7 mouse cellular contexts compared by ENCODE assay signal in genomic region chr3:30507576-30508295, GRCm38 (mm10). TPM values are rescaled to one million over a fixed set of nuclear protein-coding genes. Genes with fewer than 3 reads are reported as not detected.
DNase-seq lines count a peak whose midpoint lies in the region; ATAC-seq and TF ChIP-seq lines count a peak whose summit lies in the region.

No protein-coding gene starts in this region.

- H3K27ac ChIP-seq in ES-Bruce4 (ENCODE audit: insufficient read depth, low read length) = no peak overlapping the region
- peak overlapping the region; percentile 85 for H3K27ac ChIP-seq in forebrain, embryonic 12.5 days
- peak overlapping the region; percentile 69 for H3K27ac ChIP-seq in hindbrain, embryonic 16.5 days (ENCODE audit: low read depth, low read length)
- H3K27ac ChIP-seq in liver, embryonic 16.5 days (ENCODE audit: low read length) = no peak overlapping the region
- peak overlapping the region; percentile 3; the same call in 1 of the 2 replicates for H3K27ac ChIP-seq in small intestine, adult 2 months (ENCODE audit: insufficient read depth, low read depth, low read length)

- under 1% methylated on average over 41 of the region's 41 CpGs for WGBS in forebrain, embryonic 12.5 days
- 0% methylated on average over 41 of the region's 41 CpGs for WGBS in hindbrain, embryonic 16.5 days
- under 1% methylated on average over 41 of the region's 41 CpGs for WGBS in liver, embryonic 16.5 days (ENCODE audit: insufficient replicate concordance)
- under 1% methylated on average over 41 of the region's 41 CpGs for WGBS in small intestine, adult 2 months

- peak overlapping the region; percentile 69 for H3K4me3 ChIP-seq in ES-Bruce4 (ENCODE audit: low read depth, low read length)
- peak overlapping the region; percentile 69 for H3K4me3 ChIP-seq in forebrain, embryonic 12.5 days (replicated peaks)
- H3K4me3 ChIP-seq in hindbrain, embryonic 16.5 days (ENCODE audit: low read length) = peak overlapping the region; percentile 54
- H3K4me3 ChIP-seq in liver, embryonic 16.5 days (ENCODE audit: low read depth, low read length) = peak overlapping the region; percentile 52
- peak overlapping the region; percentile 65 for H3K4me3 ChIP-seq in small intestine, adult 2 months (ENCODE audit: low read depth, low read length)

- ATAC-seq in forebrain, embryonic 12.5 days (ENCODE audit: low FRiP score) = peak; percentile 42
- peak; percentile 37 for ATAC-seq in hindbrain, embryonic 16.5 days
- ATAC-seq in liver, embryonic 16.5 days (ENCODE audit: low read depth) = no peak; the same call in 1 of the 2 replicates

- peaks cover 39% of the 10 kb centered on the region for H3K27me3 ChIP-seq in ES-Bruce4 (ENCODE audit: control insufficient read depth, insufficient read depth, low read length, poor library complexity, severe bottlenecking)
- H3K27me3 ChIP-seq in forebrain, embryonic 12.5 days = peaks cover 69% of the 10 kb centered on the region
- H3K27me3 ChIP-seq in hindbrain, embryonic 16.5 days (replicated peaks; ENCODE audit: control insufficient read depth, insufficient read depth, low read length) = peaks cover 52% of the 10 kb centered on the region
- peaks cover 81% of the 10 kb centered on the region for H3K27me3 ChIP-seq in liver, embryonic 16.5 days (ENCODE audit: control insufficient read depth, insufficient read depth, low read depth, low read length)
- peaks cover 75% of the 10 kb centered on the region for H3K27me3 ChIP-seq in small intestine, adult 2 months (ENCODE audit: control insufficient read depth, insufficient read depth, low read length)

- no peak for TF ChIP-seq CTCF in ES-Bruce4 (IDR thresholded peaks at IDR 0.05; ENCODE audit: low read depth, low read length)
- 0 out of 2 replicates have a peak, but pooled peaks have one; percentile 12 for TF ChIP-seq CTCF in small intestine, adult 2 months (IDR thresholded peaks at IDR 0.05; ENCODE audit: extremely low read depth, insufficient read length, insufficient replicate concordance, low read depth, low read length)

- DNase-seq in 3T3-L1 (ENCODE audit: low read depth, low spot score) = peak; percentile 60
- no peak for DNase-seq in layer of hippocampus, adult 11-12 months (ENCODE audit: low spot score)

- H3K36me3 ChIP-seq in ES-Bruce4 (ENCODE audit: control insufficient read depth, insufficient read depth, low read length, poor library complexity, severe bottlenecking) = no peaks in the 10 kb centered on the region
- H3K36me3 ChIP-seq in forebrain, embryonic 12.5 days (replicated peaks) = no peaks in the 10 kb centered on the region
- no peaks in the 10 kb centered on the region for H3K36me3 ChIP-seq in hindbrain, embryonic 16.5 days (ENCODE audit: control insufficient read depth, insufficient read depth, low read length)
- H3K36me3 ChIP-seq in liver, embryonic 16.5 days (ENCODE audit: control insufficient read depth, insufficient read depth) = no peaks in the 10 kb centered on the region
- no peaks in the 10 kb centered on the region for H3K36me3 ChIP-seq in small intestine, adult 2 months (ENCODE audit: control insufficient read depth, insufficient read depth, low read length)

- H3K4me1 ChIP-seq in ES-Bruce4 (ENCODE audit: control insufficient read depth, insufficient read depth, low read length) = no peaks in the 10 kb centered on the region
- peaks cover 64% of the 10 kb centered on the region for H3K4me1 ChIP-seq in forebrain, embryonic 12.5 days
- peaks cover 15% of the 10 kb centered on the region for H3K4me1 ChIP-seq in hindbrain, embryonic 16.5 days (ENCODE audit: control insufficient read depth, insufficient read depth, low read depth, low read length)
- H3K4me1 ChIP-seq in liver, embryonic 16.5 days (ENCODE audit: control insufficient read depth, low read depth, low read length) = peaks cover 5% of the 10 kb centered on the region
- H3K4me1 ChIP-seq in small intestine, adult 2 months (ENCODE audit: control insufficient read depth, insufficient read depth, insufficient read length, low read length) = peaks cover 12% of the 10 kb centered on the region

- TF ChIP-seq EP300 in ES-Bruce4 (IDR thresholded peaks at IDR 0.05; ENCODE audit: insufficient read depth, low read depth, low read length) = no peak

- peak overlapping the region; percentile 83 for H3K4me2 ChIP-seq in forebrain, embryonic 12.5 days
- H3K4me2 ChIP-seq in hindbrain, embryonic 16.5 days (ENCODE audit: low read length) = peak overlapping the region; percentile 79
- peak overlapping the region; percentile 66 for H3K4me2 ChIP-seq in liver, embryonic 16.5 days (ENCODE audit: low read depth, low read length)

- no peaks in the 10 kb centered on the region for H3K9me3 ChIP-seq in ES-Bruce4 (replicated peaks; ENCODE audit: control insufficient read depth, insufficient read depth, low read length, poor library complexity, severe bottlenecking)
- H3K9me3 ChIP-seq in forebrain, embryonic 12.5 days = no peaks in the 10 kb centered on the region
- H3K9me3 ChIP-seq in hindbrain, embryonic 16.5 days (ENCODE audit: control insufficient read depth, low read length) = no peaks in the 10 kb centered on the region
- H3K9me3 ChIP-seq in liver, embryonic 16.5 days (replicated peaks; ENCODE audit: control insufficient read depth, low read length) = no peaks in the 10 kb centered on the region

- peak overlapping the region; percentile 88; the same call in 1 of the 2 replicates for H3K9ac ChIP-seq in ES-Bruce4 (ENCODE audit: low read depth, poor library complexity, severe bottlenecking)
- peak overlapping the region; percentile 70 for H3K9ac ChIP-seq in forebrain, embryonic 12.5 days
- peak overlapping the region; percentile 61; the same call in 1 of the 2 replicates for H3K9ac ChIP-seq in hindbrain, embryonic 16.5 days (ENCODE audit: low read depth, low read length)
- H3K9ac ChIP-seq in liver, embryonic 16.5 days (ENCODE audit: low read depth, low read length) = no peak overlapping the region

- no peak for TF ChIP-seq POLR2A in ES-Bruce4 (IDR thresholded peaks at IDR 0.05; ENCODE audit: insufficient read depth, low read length)
- no peak for TF ChIP-seq POLR2A in small intestine, adult 2 months (IDR thresholded peaks at IDR 0.05; ENCODE audit: low read depth, low read length)

RNA-seq across cellular contexts. Expression of gene Mecom, which starts 40.1 kb away (rescaled TPM):
- 0.14 and 0.24 TPM in 2 replicates for polyA plus RNA-seq in ES-Bruce4 (2011; ENCODE audit: insufficient read depth, insufficient read length, low read depth, missing spikeins)
- polyA plus RNA-seq in forebrain, embryonic 12.5 days (2016; fragmentation: Nextera tagmentation; extraction: Ambion mirVana) = 12.1 and 12.2 TPM in 2 replicates
- 7.0 and 7.9 TPM in 2 replicates for polyA plus RNA-seq in hindbrain, embryonic 16.5 days (2015; fragmentation: Nextera tagmentation; extraction: Ambion mirVana)
- 0.98 and 1.0 TPM in 2 replicates for polyA plus RNA-seq in liver, embryonic 16.5 days (2015; fragmentation: Nextera tagmentation; extraction: Ambion mirVana)
- polyA plus RNA-seq in small intestine, adult 2 months (2012; rRNA removed) = 2.6 and 2.8 TPM in 2 replicates

Comparison
In these comparisons a context has a peak if more than half of its experiments do, and no peak if none do; other contexts are left out.
1. H3K27ac ChIP-seq: peak in forebrain, embryonic 12.5 days (single experiment), hindbrain, embryonic 16.5 days (single experiment) and small intestine, adult 2 months (single experiment); none in ES-Bruce4 (single experiment) and liver, embryonic 16.5 days (single experiment).
2. Peak in every context shown above with its lines, with median percentiles within 50 percentile points of each other: H3K4me3 ChIP-seq and H3K4me2 ChIP-seq.